Mouse (Mus musculus): ENCODE measurements around the gene Yrdc. TPM values are rescaled to one million over a fixed set of nuclear protein-coding genes. Genes with fewer than 3 reads are reported as not detected.
A peak's percentile ranks its signal among the peaks of the same experiment; 100 is the strongest.

Gene Yrdc
- polyA plus RNA-seq, 1 experiment from 2014 or later, result 49.3 TPM

GRCm38 (mm10) chr4:124824967-124825366, 25.5 kb upstream of the Yrdc start:
- Histone ChIP-seq H3K9me3 (no peaks in the 10 kb centered on the region), H3K4me3 (no peak overlapping the region), H3K9ac (replicated peaks) (no peak overlapping the region), H3K27ac (replicated peaks) (no peak overlapping the region), H3K4me1 (no peaks in the 10 kb centered on the region), H3K27me3 (no peaks in the 10 kb centered on the region), H3K4me2 (replicated peaks) (no peak overlapping the region), H3K36me3 (peaks cover 76% of the 10 kb centered on the region)
- 91% methylated on average over 6 of the region's 6 CpGs for WGBS
- ATAC-seq (ENCODE audit: low FRiP score, low read depth), result no peak

DNA sequence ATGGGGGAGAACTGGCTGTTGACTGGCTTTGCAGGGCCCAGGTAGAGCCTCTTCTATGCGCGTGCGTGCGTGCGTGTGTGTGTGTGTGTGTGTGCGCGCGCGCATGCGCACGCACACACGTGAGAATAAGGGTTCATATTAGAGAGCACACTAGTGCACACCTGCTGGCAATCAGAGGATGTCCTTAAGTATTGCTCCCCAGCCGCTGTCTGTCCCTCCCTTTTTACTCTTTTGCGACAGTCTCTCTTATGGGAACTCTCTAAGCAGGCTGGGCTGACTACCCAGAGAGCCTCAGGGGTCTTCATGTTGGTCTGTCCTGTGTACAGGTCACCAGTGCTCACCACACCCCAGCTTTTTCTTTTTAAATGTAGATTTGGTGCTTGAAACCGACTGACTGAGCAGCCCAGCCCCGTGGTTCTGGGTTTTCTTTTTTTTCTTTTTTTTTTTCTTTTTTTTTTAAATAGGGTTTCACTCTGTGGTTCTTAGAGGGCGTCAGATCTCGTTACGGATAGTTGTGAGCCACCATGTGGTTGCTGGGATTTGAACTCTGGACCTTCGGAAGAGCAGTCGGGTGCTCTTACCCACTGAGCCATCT, 25.0 kb upstream of the Yrdc start:
- Histone ChIP-seq H3K27me3 (no peaks in the 10 kb centered on the region), H3K4me1 (no peaks in the 10 kb centered on the region), H3K9me3 (no peaks in the 10 kb centered on the region), H3K36me3 (peaks cover 77% of the 10 kb centered on the region), H3K9ac (replicated peaks) (no peak overlapping the region), H3K4me2 (replicated peaks) (no peak overlapping the region), H3K4me3 (no peak overlapping the region), H3K27ac (replicated peaks) (no peak overlapping the region)
- no peak for ATAC-seq (ENCODE audit: low FRiP score, low read depth)
- WGBS, result 96% methylated on average over 21 of the region's 21 CpGs

DNA sequence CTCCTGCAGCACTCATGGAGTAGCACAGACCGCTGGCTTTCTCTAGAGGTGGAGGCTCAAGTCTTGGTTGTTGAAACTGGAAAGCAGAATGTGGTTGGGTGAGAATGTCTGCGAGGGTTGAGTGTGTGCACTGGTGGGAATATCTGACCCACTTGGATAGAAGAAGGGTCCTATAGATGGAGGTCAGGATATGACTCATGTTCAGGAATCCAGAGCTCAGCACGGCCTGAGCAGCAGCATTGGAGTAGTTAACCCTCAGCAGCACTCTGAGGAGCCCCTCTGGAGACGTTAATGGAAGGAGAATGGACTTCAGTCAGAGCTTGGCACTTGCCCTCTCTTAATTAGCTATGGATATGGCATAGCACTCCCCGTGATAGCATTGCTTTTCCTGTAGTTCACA, 20.8 kb upstream of the Yrdc start:
- Histone ChIP-seq H3K27me3 (no peaks in the 10 kb centered on the region), H3K4me2 (replicated peaks) (no peak overlapping the region), H3K9me3 (no peaks in the 10 kb centered on the region), H3K4me3 (no peak overlapping the region), H3K27ac (replicated peaks) (no peak overlapping the region), H3K9ac (replicated peaks) (no peak overlapping the region), H3K4me1 (no peaks in the 10 kb centered on the region), H3K36me3 (peaks cover 77% of the 10 kb centered on the region)
- WGBS, result 91% methylated on average over 5 of the region's 5 CpGs
- no peak for ATAC-seq (ENCODE audit: low FRiP score, low read depth)

DNA sequence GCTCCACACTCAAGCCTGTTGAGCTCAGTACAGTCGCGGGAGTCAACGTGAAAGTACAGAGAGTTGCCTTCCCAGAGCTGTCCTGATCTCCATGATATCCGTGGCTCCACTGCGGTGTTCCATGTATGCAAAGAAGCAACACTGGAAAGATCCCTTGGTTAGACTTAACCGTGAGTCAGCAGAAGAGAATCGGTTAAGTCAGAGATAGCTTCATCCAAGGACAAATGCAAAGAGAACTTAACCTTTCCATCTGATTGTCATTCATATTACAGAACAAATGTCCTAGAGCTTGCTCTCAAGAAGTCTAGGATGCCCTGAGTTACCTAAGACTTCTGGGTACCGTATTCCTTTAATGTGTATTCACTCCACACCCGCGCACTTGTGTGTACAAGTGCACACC, 17.7 kb upstream of the Yrdc start:
- WGBS, result 96% methylated on average over 10 of the region's 10 CpGs
- no peaks in the 10 kb centered on the region for H3K9me3 ChIP-seq
- H3K27ac ChIP-seq (replicated peaks), result no peak overlapping the region
- no peaks in the 10 kb centered on the region for H3K4me1 ChIP-seq
- no peak overlapping the region for H3K9ac ChIP-seq (replicated peaks)
- H3K27me3 ChIP-seq, result no peaks in the 10 kb centered on the region
- no peak overlapping the region for H3K4me2 ChIP-seq (replicated peaks)
- no peak overlapping the region for H3K4me3 ChIP-seq
- peaks cover 61% of the 10 kb centered on the region for H3K36me3 ChIP-seq
- no peak for ATAC-seq (ENCODE audit: low FRiP score, low read depth)

DNA sequence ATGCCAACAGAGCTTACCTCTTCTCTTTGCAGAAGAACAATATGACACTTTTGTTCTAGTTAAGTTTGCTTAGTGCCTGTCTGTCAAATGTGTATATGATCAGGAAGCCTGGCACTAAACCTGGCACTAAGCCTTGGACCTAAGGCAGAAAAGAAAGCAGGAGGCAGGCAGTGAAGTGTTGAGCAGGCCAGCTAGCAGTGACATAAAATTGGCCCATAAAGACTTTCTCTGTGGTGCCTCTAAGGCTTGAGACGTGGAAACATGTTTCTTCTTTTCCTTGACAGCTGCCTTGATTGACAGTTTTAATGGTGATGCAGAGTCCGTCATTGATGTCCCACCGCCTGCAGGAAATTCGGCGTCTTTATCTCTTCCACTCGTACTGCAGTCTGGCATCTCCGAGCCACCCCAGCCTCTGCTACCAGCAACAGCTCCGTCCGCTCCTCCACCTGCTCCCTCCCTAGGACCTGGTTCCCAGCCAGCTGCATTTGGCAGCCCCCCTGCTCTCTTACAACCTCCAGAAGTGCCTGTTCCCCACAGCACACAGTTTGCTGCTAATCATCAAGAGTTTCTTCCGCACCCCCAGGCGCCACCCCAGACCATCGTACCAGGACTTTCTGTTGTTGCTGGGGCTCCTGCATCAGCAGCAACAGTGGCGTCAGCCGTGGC, 12.3 kb upstream of the Yrdc start:
- Histone ChIP-seq H3K4me1 (no peaks in the 10 kb centered on the region), H3K36me3 (peaks cover 70% of the 10 kb centered on the region), H3K4me3 (no peak overlapping the region), H3K27ac (replicated peaks) (no peak overlapping the region), H3K27me3 (no peaks in the 10 kb centered on the region), H3K9me3 (no peaks in the 10 kb centered on the region), H3K9ac (replicated peaks) (no peak overlapping the region), H3K4me2 (replicated peaks) (no peak overlapping the region)
- ATAC-seq (ENCODE audit: low FRiP score, low read depth), result no peak
- WGBS, result 88% methylated on average over 14 of the region's 14 CpGs

GRCm38 (mm10) chr4:124840998-124841397, 9.5 kb upstream of the Yrdc start:
- H3K9me3 ChIP-seq, result no peaks in the 10 kb centered on the region
- H3K9ac ChIP-seq (replicated peaks), result no peak overlapping the region
- H3K36me3 ChIP-seq, result peaks cover 71% of the 10 kb centered on the region
- H3K4me3 ChIP-seq, result no peak overlapping the region
- no peak overlapping the region for H3K27ac ChIP-seq (replicated peaks)
- no peak overlapping the region for H3K4me2 ChIP-seq (replicated peaks)
- no peak for ATAC-seq (ENCODE audit: low FRiP score, low read depth)
- WGBS, result 100% methylated on average over 1 of the region's 1 CpGs
- H3K27me3 ChIP-seq, result no peaks in the 10 kb centered on the region
- H3K4me1 ChIP-seq, result no peaks in the 10 kb centered on the region

DNA sequence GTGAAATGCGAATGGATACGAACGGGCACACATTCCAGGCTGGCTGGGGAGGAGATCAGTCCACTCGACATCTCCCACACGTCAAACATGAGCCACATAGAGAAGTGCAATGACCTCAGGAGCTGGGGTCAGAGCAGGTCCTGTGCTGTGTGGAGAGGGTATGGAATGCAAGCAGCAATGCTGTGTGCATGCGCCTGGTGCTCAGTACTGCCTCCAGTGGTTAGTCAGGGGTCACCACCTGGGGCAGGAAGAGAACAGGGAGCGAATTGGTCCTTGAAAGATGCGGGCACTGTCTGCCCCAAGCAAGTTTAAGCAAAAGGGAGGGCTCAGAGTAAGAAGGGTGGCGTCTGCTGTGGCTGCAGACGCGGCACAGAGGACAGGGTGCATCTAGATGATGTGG, 7.0 kb upstream of the Yrdc start:
- WGBS, result 59% methylated on average over 11 of the region's 11 CpGs
- no peak overlapping the region for H3K9ac ChIP-seq (replicated peaks)

GRCm38 (mm10) chr4:124847573-124847972, 2.9 kb upstream of the Yrdc start:
- Histone ChIP-seq H3K27me3 (no peaks in the 10 kb centered on the region), H3K27ac (replicated peaks) (0 out of 2 replicates have a peak overlapping the region, but pooled peaks have one; percentile 7), H3K36me3 (peaks cover 22% of the 10 kb centered on the region), H3K9me3 (no peaks in the 10 kb centered on the region), H3K9ac (replicated peaks) (no peak overlapping the region; the same call in 1 of the 2 replicates), H3K4me3 (no peak overlapping the region), H3K4me1 (peaks cover 27% of the 10 kb centered on the region), H3K4me2 (replicated peaks) (no peak overlapping the region)
- 5% methylated on average over 8 of the region's 8 CpGs for WGBS
- no peak for ATAC-seq (ENCODE audit: low FRiP score, low read depth)

More for the DNA sequence above, 7.0 kb upstream of the Yrdc start:
- Histone ChIP-seq H3K4me3 (no peak overlapping the region), H3K4me2 (replicated peaks) (no peak overlapping the region), H3K4me1 (peaks cover 8% of the 10 kb centered on the region; the same call in 1 of the 2 replicates), H3K27ac (replicated peaks) (no peak overlapping the region), H3K36me3 (peaks cover 58% of the 10 kb centered on the region), H3K9me3 (no peaks in the 10 kb centered on the region), H3K27me3 (no peaks in the 10 kb centered on the region)
- no peak for ATAC-seq (ENCODE audit: low FRiP score, low read depth)

GRCm38 (mm10) chr4:124849631-124850260, 733 bp upstream of the Yrdc start:
- Histone ChIP-seq H3K27me3 (no peaks in the 10 kb centered on the region), H3K9me3 (no peaks in the 10 kb centered on the region), H3K27ac (replicated peaks) (peak overlapping the region; percentile 96), H3K36me3 (peaks cover 22% of the 10 kb centered on the region), H3K4me1 (peaks cover 27% of the 10 kb centered on the region), H3K9ac (replicated peaks) (peak overlapping the region; percentile 87), H3K4me2 (replicated peaks) (peak overlapping the region; percentile 92), H3K4me3 (peak overlapping the region; percentile 100)
- 2% methylated on average over 24 of the region's 24 CpGs for WGBS
- ATAC-seq (ENCODE audit: low FRiP score, low read depth), result peak; percentile 57

DNA sequence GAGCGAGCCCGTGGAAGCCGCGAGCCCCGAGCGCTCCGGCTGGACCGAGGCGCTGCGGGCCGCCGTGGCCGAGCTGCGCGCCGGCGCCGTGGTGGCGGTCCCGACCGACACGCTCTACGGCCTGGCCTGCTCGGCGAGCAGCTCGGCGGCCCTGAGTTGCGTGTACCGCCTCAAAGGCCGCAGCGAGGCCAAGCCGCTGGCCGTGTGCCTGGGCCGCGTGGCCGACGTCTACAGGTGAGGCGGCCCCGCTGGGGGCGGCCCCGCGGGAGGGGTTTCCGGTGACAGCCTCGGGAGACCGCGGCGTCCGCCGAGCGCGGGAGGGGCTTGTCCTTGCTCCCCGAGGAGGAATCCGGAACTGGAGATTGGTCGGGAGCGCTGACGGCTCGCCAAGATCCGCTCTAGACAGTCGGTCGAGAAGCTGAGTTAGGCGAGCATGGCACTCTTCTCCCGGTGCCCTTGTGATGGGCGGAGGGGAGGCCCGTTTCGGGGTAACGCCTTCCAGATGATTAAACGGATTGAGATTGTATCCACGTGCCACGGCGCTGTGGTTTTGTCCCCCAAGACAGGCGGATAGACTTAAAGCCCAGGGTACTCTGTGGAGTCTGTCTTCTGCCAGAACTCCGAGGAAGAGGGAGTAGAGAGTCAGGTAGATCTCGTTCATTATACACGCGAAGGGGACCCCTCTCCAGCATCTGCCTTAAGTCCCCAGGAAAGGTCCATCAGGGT, 617 bp downstream of the Yrdc start, which contains the start of gene 1110065P20Rik:
Gene 1110065P20Rik (minus strand): TSS at position 264 of the 726 bp plus-strand sequence.
- 1% methylated on average over 64 of the region's 75 CpGs for WGBS
- peak; percentile 31 for ATAC-seq (ENCODE audit: low FRiP score, low read depth)
- H3K9ac ChIP-seq (replicated peaks), result peak within 1 kb of the TSS; percentile 87

GRCm38 (mm10) chr4:124856294-124856693, 5.8 kb downstream of the Yrdc start:
- Histone ChIP-seq H3K27ac (replicated peaks) (no peak overlapping the region), H3K9me3 (no peaks in the 10 kb centered on the region), H3K9ac (replicated peaks) (no peak overlapping the region), H3K4me3 (no peak overlapping the region), H3K36me3 (peaks cover 59% of the 10 kb centered on the region), H3K4me1 (peaks cover 22% of the 10 kb centered on the region), H3K4me2 (replicated peaks) (no peak overlapping the region), H3K27me3 (no peaks in the 10 kb centered on the region)
- ATAC-seq (ENCODE audit: low FRiP score, low read depth), result no peak
- 95% methylated on average over 8 of the region's 8 CpGs for WGBS

More for the DNA sequence above, 617 bp downstream of the Yrdc start, which contains the start of gene 1110065P20Rik:
- H3K27me3 ChIP-seq, result no peaks in the 10 kb centered on the region
- no peaks in the 10 kb centered on the region for H3K9me3 ChIP-seq
- H3K4me1 ChIP-seq, result peaks cover 27% of the 10 kb centered on the region
- peak within 1 kb of the TSS; percentile 100 for H3K4me3 ChIP-seq
- peaks cover 27% of the 10 kb centered on the region for H3K36me3 ChIP-seq
- H3K4me2 ChIP-seq (replicated peaks), result peak within 1 kb of the TSS; percentile 92
- H3K27ac ChIP-seq (replicated peaks), result peak within 1 kb of the TSS; percentile 96

GRCm38 (mm10) chr4:124858370-124858769, 7.9 kb downstream of the Yrdc start:
- no peak for ATAC-seq (ENCODE audit: low FRiP score, low read depth)
- H3K27me3 ChIP-seq, result peaks cover 7% of the 10 kb centered on the region; the same call in 1 of the 2 replicates
- no peaks in the 10 kb centered on the region for H3K9me3 ChIP-seq
- H3K36me3 ChIP-seq, result peaks cover 57% of the 10 kb centered on the region
- no peak overlapping the region for H3K4me3 ChIP-seq
- 82% methylated on average over 5 of the region's 5 CpGs for WGBS
- no peak overlapping the region for H3K9ac ChIP-seq (replicated peaks)
- no peak overlapping the region for H3K4me2 ChIP-seq (replicated peaks)
- H3K27ac ChIP-seq (replicated peaks), result no peak overlapping the region
- peaks cover 19% of the 10 kb centered on the region for H3K4me1 ChIP-seq

All from midbrain, embryonic 12.5 days (tissue).